Mouse (Mus musculus) heart, adult 18-20 months (tissue): ENCODE data around the gene Donson. TPM values are rescaled to one million over a fixed set of nuclear protein-coding genes. Genes with fewer than 3 reads are reported as not detected.
A peak's percentile ranks its signal among the peaks of the same experiment; 100 is the strongest.

Experiments used
- DNase-seq, 2 experiments: peaks; one replicate each; pipeline ENCODE4 v3.0.0; 2021 to 2022; ENCODE audit warnings: mixed read lengths in 1 of 2
- long read RNA-seq, 2 experiments: library from polyadenylated mRNA; stranded (forward); transcript quantifications; one replicate each; pipeline ENCODE4 v2.0.0; 2021
- total RNA-seq, 2 experiments: library from RNA; stranded (reverse); gene quantifications; 2 replicates each; pipeline ENCODE4 v1.2.3; 2021

The Donson gene
- total RNA-seq: 1 to 10 TPM; 2.9 to 3.6 TPM
- long read RNA-seq, experiment 1, partial matches to known transcripts: 0 of 5 reads
- long read RNA-seq, experiment 1, other reads (novel, unspliced or antisense): 1 of 5 reads
- long read RNA-seq, experiment 2, partial matches to known transcripts: 0 of 1 reads
- long read RNA-seq, experiment 2, other reads (novel, unspliced or antisense): 0 of 1 reads

- peak; percentile 94 to 96 for DNase-seq
Observed at GRCm38 (mm10) chr16:91688619-91689334, at the start of gene Donson. Gene Donson, minus strand, starts transcription at chr16:91688770.

DNA sequence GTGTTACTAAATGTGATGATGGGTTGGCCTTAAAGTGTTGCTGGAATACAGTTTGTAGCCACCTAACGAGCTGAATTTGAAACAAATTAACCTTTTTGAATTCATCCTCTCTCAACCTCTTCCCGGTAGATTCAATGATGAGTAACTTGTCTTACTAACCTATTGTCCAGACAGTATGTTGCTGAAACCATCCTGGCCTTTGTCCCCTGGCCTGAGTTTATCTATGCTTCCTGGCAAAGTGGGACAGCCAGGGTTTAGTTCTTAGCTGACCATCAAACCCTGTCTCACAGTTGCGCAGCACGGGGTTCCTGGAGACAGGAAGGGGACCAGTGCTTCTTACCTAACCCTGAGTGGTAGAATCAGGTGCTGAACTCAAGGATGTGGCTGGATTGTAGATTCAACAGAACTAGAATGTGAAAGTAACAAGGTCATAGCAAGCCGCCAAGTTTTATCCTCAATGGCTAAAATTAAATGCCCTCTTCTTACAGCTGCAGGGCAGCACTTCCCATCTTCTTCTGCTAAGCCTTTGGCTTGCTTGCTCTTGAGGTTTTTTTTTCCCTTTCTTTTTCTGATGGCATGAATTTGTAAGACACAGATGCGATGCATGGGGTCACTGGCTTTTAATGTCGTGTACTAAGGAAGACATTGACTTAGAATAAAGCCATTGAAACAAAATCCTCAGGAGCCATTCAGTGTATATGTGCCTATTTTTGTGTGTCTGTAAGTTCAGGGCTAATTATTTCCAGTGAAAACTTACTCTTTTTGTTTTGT, 47.7 kb upstream of the Donson start:
- no peak for DNase-seq

- DNase-seq: peak; percentile 56 to 75
Observed at GRCm38 (mm10) chr16:91734771-91735170, 46.2 kb upstream of the Donson start.

DNA sequence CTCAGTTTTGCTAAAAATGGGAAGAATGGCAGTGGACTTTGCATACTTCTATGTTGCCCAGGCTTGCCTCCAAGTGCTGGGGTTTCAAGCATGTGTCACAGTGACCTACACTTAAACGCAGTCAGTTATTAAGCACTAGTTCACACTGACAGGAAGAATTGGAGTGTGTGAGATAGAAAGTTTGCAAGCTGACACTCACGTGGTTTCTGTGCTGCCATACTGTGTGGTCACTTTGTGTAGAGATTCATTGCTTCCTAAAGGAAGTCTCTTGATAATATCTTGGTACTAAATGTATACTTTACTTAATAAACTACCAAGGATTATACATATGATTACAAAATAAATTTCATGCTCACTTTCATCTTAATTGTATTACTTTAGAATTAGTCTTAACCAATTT, 44.2 kb upstream of the Donson start:
- no peak for DNase-seq

GRCm38 (mm10) chr16:91730446-91730845, 41.9 kb upstream of the Donson start:
- no peak for DNase-seq

- DNase-seq: peak in 1 of 2 experiments; percentile 58
Observed at GRCm38 (mm10) chr16:91729821-91730441, 41.4 kb upstream of the Donson start.

- DNase-seq: peak; percentile 98 to 99
Observed at GRCm38 (mm10) chr16:91729066-91729482, 40.5 kb upstream of the Donson start, which contains the start of gene Itsn1. Gene Itsn1, plus strand, starts transcription at chr16:91729281.

- DNase-seq: peak; percentile 99 to 100
Observed at GRCm38 (mm10) chr16:91728123-91729065, 39.8 kb upstream of the Donson start, which contains the start of gene Cryzl1. Gene Cryzl1, minus strand, starts transcription at chr16:91728975.

GRCm38 (mm10) chr16:91727433-91727832, 38.9 kb upstream of the Donson start:
- DNase-seq: no peak

DNA sequence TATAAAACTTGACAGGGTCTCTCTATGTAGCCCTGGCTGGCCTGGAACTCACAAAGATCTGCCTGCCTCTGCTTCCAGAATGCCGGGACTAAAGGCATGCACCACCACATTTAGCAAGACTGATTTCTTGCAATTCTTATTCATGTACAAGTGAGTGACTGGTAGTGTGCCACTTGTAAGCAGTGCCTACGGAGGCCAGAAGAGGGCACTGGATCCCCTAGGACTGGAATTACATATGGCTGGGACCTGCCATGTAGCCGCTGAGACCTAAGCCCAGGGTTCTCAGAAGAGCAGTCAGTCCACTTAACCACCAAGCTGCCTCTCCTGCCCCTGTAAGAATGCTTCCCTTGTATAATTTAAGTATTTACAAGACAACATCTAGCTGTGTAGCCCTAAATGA, 35.7 kb upstream of the Donson start:
- DNase-seq: peak; percentile 66 to 80

- DNase-seq: no peak
Observed at GRCm38 (mm10) chr16:91717399-91717798, 28.8 kb upstream of the Donson start.

DNA sequence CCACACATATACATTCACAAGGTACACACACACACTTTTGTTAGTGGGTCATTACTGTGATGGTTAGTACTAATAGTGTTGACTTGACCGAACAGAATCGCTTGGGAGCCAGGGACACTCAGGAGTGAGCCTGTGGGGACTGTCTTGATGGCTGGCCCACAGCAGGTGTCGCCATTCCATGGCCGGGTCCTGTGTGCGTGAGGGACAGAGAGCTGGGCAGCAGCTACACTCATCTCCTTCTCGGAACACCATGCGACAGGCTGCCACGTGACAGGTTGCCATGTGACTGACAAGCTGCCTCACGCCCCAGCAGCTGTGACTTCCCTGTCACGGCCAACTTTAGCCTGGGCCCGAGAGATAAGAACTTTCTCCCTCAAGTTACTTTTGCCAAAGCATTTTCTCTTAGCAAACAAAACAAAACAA, 28.4 kb upstream of the Donson start:
- DNase-seq: peak; percentile 76 to 79

DNA sequence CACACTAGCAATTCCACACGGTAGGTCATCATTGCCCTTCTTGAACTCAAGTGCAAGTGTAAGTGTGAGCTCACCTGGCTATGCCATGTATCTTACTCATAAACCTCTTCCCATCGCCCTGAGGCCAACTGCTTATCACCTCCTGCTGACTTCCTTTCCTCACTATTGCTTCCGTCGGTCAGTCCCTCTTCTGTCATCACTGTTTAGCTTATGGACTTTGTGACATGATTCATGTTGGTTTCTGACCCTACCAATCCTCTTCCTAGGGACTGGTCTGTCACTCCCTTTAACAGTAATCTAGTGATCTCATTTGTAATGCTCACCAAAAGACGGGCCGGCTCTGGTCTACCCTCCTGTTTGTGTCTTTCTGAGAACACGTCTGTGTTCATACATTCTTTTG, 21.7 kb upstream of the Donson start:
- DNase-seq: no peak

- DNase-seq: no peak
Observed at GRCm38 (mm10) chr16:91704603-91705340, 16.2 kb upstream of the Donson start.

DNA sequence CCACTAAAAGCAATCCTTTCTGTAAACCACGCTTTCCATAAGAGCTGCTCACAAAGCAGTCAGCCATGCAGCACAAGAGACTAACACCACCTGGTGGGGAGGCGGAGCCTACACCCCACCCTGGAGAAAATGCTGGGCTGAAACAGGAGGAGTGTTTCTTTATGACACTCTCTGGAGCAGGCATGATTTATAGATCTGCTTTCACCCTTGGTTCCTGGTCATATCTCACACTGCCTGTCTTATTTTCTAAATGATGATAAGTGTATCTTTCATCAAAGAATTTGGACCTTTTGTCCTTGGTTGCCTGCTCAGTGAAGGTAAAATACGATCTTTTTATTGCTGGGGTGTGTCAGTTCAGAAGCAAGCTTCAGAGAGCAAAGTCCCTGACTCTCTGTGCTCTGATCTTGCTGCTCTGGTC, 14.2 kb upstream of the Donson start:
- no peak for DNase-seq

GRCm38 (mm10) chr16:91701908-91702307, 13.3 kb upstream of the Donson start:
- DNase-seq: no peak

- DNase-seq: no peak
Observed at GRCm38 (mm10) chr16:91698995-91699394, 10.4 kb upstream of the Donson start.

DNA sequence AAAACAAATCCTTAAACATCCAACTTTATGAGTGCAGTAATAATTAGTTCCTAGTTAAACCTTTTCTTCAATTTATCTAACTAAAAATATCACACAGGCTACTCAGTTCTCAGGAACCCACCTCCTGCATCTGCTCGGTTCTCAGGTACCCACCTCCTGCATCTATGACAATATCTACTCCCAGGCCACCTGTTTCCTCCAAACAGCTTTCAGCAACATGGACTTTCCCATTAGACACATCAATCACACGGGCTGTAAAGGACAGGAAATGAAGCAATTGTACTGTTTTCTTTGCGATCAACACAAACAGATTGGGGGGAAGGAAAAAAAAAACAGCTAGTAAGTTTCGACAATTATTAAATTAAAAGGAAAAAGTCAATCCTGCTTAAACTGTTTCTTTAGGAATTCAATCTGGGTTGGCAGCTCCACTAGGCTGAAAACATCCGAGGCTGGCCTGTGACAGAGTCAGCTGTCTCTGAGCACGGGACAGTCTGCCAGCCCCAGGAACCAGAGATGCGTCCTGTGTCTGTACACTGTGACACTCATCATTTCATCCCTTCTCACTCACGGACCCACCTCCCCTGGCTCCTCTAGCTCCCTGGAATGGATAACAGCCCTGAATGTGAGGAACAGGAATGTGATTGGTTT, 6.7 kb upstream of the Donson start:
- DNase-seq: no peak

GRCm38 (mm10) chr16:91694455-91695084, 6.0 kb upstream of the Donson start:
- peak; percentile 71 to 88 for DNase-seq
